Mouse (Mus musculus) testis, postnatal 14 days (tissue): ENCODE measurements around the gene Spem1.

ENCODE experiments used
- DNase-seq: peaks from one replicate; pipeline ENCODE4 v3.0.0; 2021; ENCODE audit warnings: low spot score

The Spem1 gene

GRCm38 (mm10) chr11:69836703-69837576 is 15.0 kb upstream of the Spem1 start:
- peak; percentile 41 for DNase-seq

GRCm38 (mm10) chr11:69835966-69836335 is 14.0 kb upstream of the Spem1 start:
- no peak for DNase-seq

- DNase-seq: no peak
These were observed 13.5 kb upstream of the Spem1 start for GRCm38 (mm10) chr11:69835326-69835965.

GRCm38 (mm10) chr11:69834001-69834549 is 12.1 kb upstream of the Spem1 start:
- peak; percentile 65 for DNase-seq

- no peak for DNase-seq
These were observed 11.6 kb upstream of the Spem1 start for GRCm38 (mm10) chr11:69833554-69833953.

- DNase-seq: no peak
These were observed 6.9 kb upstream of the Spem1 start for GRCm38 (mm10) chr11:69828832-69829231.

GRCm38 (mm10) chr11:69823456-69823855 is 1.5 kb upstream of the Spem1 start:
- no peak for DNase-seq

- no peak for DNase-seq
These were observed 3.1 kb downstream of the Spem1 start for GRCm38 (mm10) chr11:69818871-69819270.

- no peak for DNase-seq
These were observed 3.6 kb downstream of the Spem1 start, which contains the start of gene Spem2 for GRCm38 (mm10) chr11:69818365-69818764. TSS of gene Spem2 (minus strand) at chr11:69818465.

GRCm38 (mm10) chr11:69816520-69816919 is 5.5 kb downstream of the Spem1 start:
- no peak for DNase-seq

GRCm38 (mm10) chr11:69815155-69815554 is 6.8 kb downstream of the Spem1 start, which contains the start of gene Gm39566:
TSS of gene Gm39566 (minus strand) at chr11:69815298.
- DNase-seq: no peak

- DNase-seq: no peak
These were observed 11.7 kb downstream of the Spem1 start for GRCm38 (mm10) chr11:69810280-69810679.

GRCm38 (mm10) chr11:69807641-69808040 is 14.3 kb downstream of the Spem1 start:
- DNase-seq: no peak

GRCm38 (mm10) chr11:69806378-69806777 is 15.6 kb downstream of the Spem1 start:
- DNase-seq: no peak

- DNase-seq: peak; percentile 53
These were observed 16.7 kb downstream of the Spem1 start, which contains the start of gene Tmem102 for GRCm38 (mm10) chr11:69804972-69805909. TSS of gene Tmem102 (minus strand) at chr11:69805624.

GRCm38 (mm10) chr11:69804652-69804940 is 17.4 kb downstream of the Spem1 start:
- no peak for DNase-seq

- DNase-seq: peak; percentile 74
These were observed 18.0 kb downstream of the Spem1 start for GRCm38 (mm10) chr11:69803786-69804651.

GRCm38 (mm10) chr11:69803328-69803727 is 18.7 kb downstream of the Spem1 start:
- DNase-seq: peak; percentile 41

- peak; percentile 81 for DNase-seq
These were observed 19.3 kb downstream of the Spem1 start for GRCm38 (mm10) chr11:69802648-69803105.

GRCm38 (mm10) chr11:69801379-69801977 is 20.5 kb downstream of the Spem1 start, which contains the start of gene Fgf11:
TSS of gene Fgf11 (minus strand) at chr11:69801857.
- DNase-seq: no peak
